Mouse (Mus musculus) lung, embryonic 14.5 days (tissue): ENCODE measurements around the gene Phldb1. TPM values are rescaled to one million over a fixed set of nuclear protein-coding genes. Genes with fewer than 3 reads are reported as not detected.
A peak's percentile ranks its signal among the peaks of the same experiment; 100 is the strongest.
"Not testable (repeated sequence)": the region's sequence is repeated elsewhere in the genome, so short reads cannot be mapped to it uniquely, and the experiment has no call there.

Source experiments
- ATAC-seq: fragments of 200-750 bp; cut with Nextera tagmentation; 2 replicates; pipeline ENCODE4 v1.8.0; 2017; ENCODE audit warnings: mild to moderate bottlenecking, moderate TSS enrichment, moderate library complexity; ENCODE audit not compliant: insufficient read depth
- DNase-seq: peaks from one replicate; pipeline ENCODE4 v3.0.0-alpha.2; 2015
- H3K27ac ChIP-seq: fragments of 300-500 bp; sonication (generic); 2 replicates; pipeline ENCODE4 v1.5.1; 2014; ENCODE audit warnings: low read depth, mild to moderate bottlenecking, moderate library complexity
- H3K27me3 ChIP-seq: fragments of 300-500 bp; sonication (generic); 2 replicates; pipeline ENCODE4 v1.6.1; 2014; ENCODE audit warnings: low read length, control low read depth; ENCODE audit not compliant: insufficient read depth
- H3K36me3 ChIP-seq: fragments of 300-500 bp; sonication (generic); 2 replicates; pipeline ENCODE4 v1.6.1; 2014; ENCODE audit warnings: control low read depth; ENCODE audit not compliant: insufficient read depth
- H3K4me1 ChIP-seq: fragments of 300-500 bp; sonication (generic); 2 replicates; pipeline ENCODE4 v1.6.1; 2014; ENCODE audit warnings: antibody characterized with exemption, control low read depth; ENCODE audit not compliant: insufficient read depth
- H3K4me2 ChIP-seq: fragments of 300-500 bp; sonication (generic); 2 replicates; pipeline ENCODE4 v1.6.1; 2014; ENCODE audit warnings: mild to moderate bottlenecking
- H3K4me3 ChIP-seq: fragments of 300-500 bp; sonication (generic); 2 replicates; pipeline ENCODE4 v1.5.1; 2014; ENCODE audit warnings: low read depth, low read length
- H3K9ac ChIP-seq: fragments of 300-500 bp; sonication (generic); 2 replicates; pipeline ENCODE4 v1.6.1; 2014
- H3K9me3 ChIP-seq: fragments of 300-500 bp; sonication (generic); 2 replicates; pipeline ENCODE4 v1.6.1; 2016; ENCODE audit warnings: low read depth, low read length, control low read depth
- CTCF ChIP-seq: IDR thresholded peaks from 2 replicates; pipeline ENCODE4 v1.5.1; 2016; ENCODE audit warnings: antibody characterized with exemption, low read depth
- WGBS: fragments of 180-500 bp; shearing (Covaris S2); extraction: QIAGEN DNeasy Blood & Tissue Kit; methylation state at CpG from one replicate; pipeline ENCODE4 v1.1.7; 2014; 5-methylcytosine and 5-hydroxymethylcytosine counted together
- polyA plus RNA-seq: library from polyadenylated mRNA; unstranded; fragments of >200 nt; fragmentation: Nextera tagmentation; extraction: Ambion mirVana; gene quantifications from 2 replicates; pipeline ENCODE4 v1.2.1, GENCODE M21; 2014

Gene Phldb1
- 30.7 and 35.0 TPM in 2 replicates for polyA plus RNA-seq

- Histone ChIP-seq H3K4me3 (peak within 1 kb of the TSS; percentile 49), H3K36me3 (no peaks in the 10 kb centered on the region), H3K27me3 (0 out of 2 replicates have a peak, but pooled peaks cover 3% of the 10 kb centered on the region), H3K4me1 (0 out of 2 replicates have a peak, but pooled peaks cover 10% of the 10 kb centered on the region), H3K4me2 (peak within 1 kb of the TSS; percentile 99), H3K9me3 (0 out of 2 replicates have a peak, but pooled peaks cover 3% of the 10 kb centered on the region), H3K9ac (peak within 1 kb of the TSS; percentile 66), H3K27ac (peak within 1 kb of the TSS; percentile 76)
- DNase-seq = peak; percentile 81
- ATAC-seq = peak; percentile 81
- WGBS = 1% methylated on average over 47 of the region's 47 CpGs
- TF ChIP-seq CTCF = peak; percentile 59
Measured at GRCm38 (mm10) chr9:44734524-44735494, at the start of gene Phldb1. Phldb1 (minus strand) TSS chr9:44735198.

- peak overlapping the region; percentile 76 for H3K4me3 ChIP-seq
- peak; percentile 100 for ATAC-seq
- TF ChIP-seq CTCF = peak; percentile 87
- peaks cover 15% of the 10 kb centered on the region; the same call in 1 of the 2 replicates for H3K36me3 ChIP-seq
- under 1% methylated on average over 41 of the region's 41 CpGs for WGBS
- H3K4me2 ChIP-seq = peak overlapping the region; percentile 88
- peak; percentile 98 for DNase-seq
- no peaks in the 10 kb centered on the region for H3K9me3 ChIP-seq
- H3K27ac ChIP-seq = peak overlapping the region; percentile 91
- peaks cover 5% of the 10 kb centered on the region; the same call in 1 of the 2 replicates for H3K4me1 ChIP-seq
- H3K9ac ChIP-seq = peak overlapping the region; percentile 85
- H3K27me3 ChIP-seq = no peaks in the 10 kb centered on the region
Measured at GRCm38 (mm10) chr9:44772750-44773651, 38.0 kb upstream of the Phldb1 start.

GRCm38 (mm10) chr9:44772392-44772749 is 37.4 kb upstream of the Phldb1 start:
- peaks cover 15% of the 10 kb centered on the region; the same call in 1 of the 2 replicates for H3K36me3 ChIP-seq
- H3K27me3 ChIP-seq = no peaks in the 10 kb centered on the region
- peaks cover 5% of the 10 kb centered on the region; the same call in 1 of the 2 replicates for H3K4me1 ChIP-seq
- no peak overlapping the region for H3K9ac ChIP-seq
- no peak overlapping the region for H3K27ac ChIP-seq
- WGBS = 22% methylated on average over 5 of the region's 5 CpGs
- DNase-seq (no peak), ATAC-seq (no peak)
- H3K4me2 ChIP-seq = peak overlapping the region; percentile 88; the same call in 1 of the 2 replicates
- TF ChIP-seq CTCF = no peak
- no peaks in the 10 kb centered on the region for H3K9me3 ChIP-seq
- peak overlapping the region; percentile 76 for H3K4me3 ChIP-seq

- H3K9ac ChIP-seq = no peak overlapping the region
- no peak for DNase-seq
- no peak overlapping the region for H3K27ac ChIP-seq
- 0 out of 2 replicates have a peak, but pooled peaks have one; percentile 4 for TF ChIP-seq CTCF
- H3K9me3 ChIP-seq = no peaks in the 10 kb centered on the region
- peaks cover 5% of the 10 kb centered on the region; the same call in 1 of the 2 replicates for H3K4me1 ChIP-seq
- no peak for ATAC-seq
- no peak overlapping the region for H3K4me2 ChIP-seq
- H3K36me3 ChIP-seq = peaks cover 11% of the 10 kb centered on the region; the same call in 1 of the 2 replicates
- H3K4me3 ChIP-seq = no peak overlapping the region
- no peaks in the 10 kb centered on the region for H3K27me3 ChIP-seq
- 88% methylated on average over 5 of the region's 5 CpGs for WGBS
Measured at GRCm38 (mm10) chr9:44771376-44771775, 36.4 kb upstream of the Phldb1 start.

GRCm38 (mm10) chr9:44768029-44768394 is 33.0 kb upstream of the Phldb1 start:
- peak overlapping the region; percentile 75 for H3K4me2 ChIP-seq
- H3K9ac ChIP-seq, H3K36me3 ChIP-seq, H3K9me3 ChIP-seq, H3K27ac ChIP-seq, ATAC-seq, DNase-seq, H3K27me3 ChIP-seq: not testable (repeated sequence)
- H3K4me3 ChIP-seq = peak overlapping the region; percentile 100
- WGBS = 40% methylated on average over 7 of the region's 9 CpGs
- peaks cover 11% of the 10 kb centered on the region; the same call in 1 of the 2 replicates for H3K4me1 ChIP-seq

GRCm38 (mm10) chr9:44767101-44768028 is 32.4 kb upstream of the Phldb1 start, which contains the start of the genes Arcn1 and Ift46:
Arcn1 (minus strand) TSS chr9:44767845.
Ift46 (plus strand) TSS chr9:44767908.
- peak; percentile 89 for DNase-seq
- WGBS = under 1% methylated on average over 81 of the region's 82 CpGs
- peak within 1 kb of the TSS; percentile 75 for H3K4me2 ChIP-seq

More at GRCm38 (mm10) chr9:44767101-44768028, 32.4 kb upstream of the Phldb1 start, which contains the start of the genes Arcn1 and Ift46:
- H3K27me3 ChIP-seq = no peaks in the 10 kb centered on the region
- H3K9me3 ChIP-seq = no peaks in the 10 kb centered on the region
- ATAC-seq = peak; percentile 88
- TF ChIP-seq CTCF = no peak
- H3K4me1 ChIP-seq = peaks cover 11% of the 10 kb centered on the region; the same call in 1 of the 2 replicates
- H3K27ac ChIP-seq = peak within 1 kb of the TSS; percentile 98
- H3K9ac ChIP-seq = peak within 1 kb of the TSS; percentile 99
- H3K36me3 ChIP-seq = no peaks in the 10 kb centered on the region
- H3K4me3 ChIP-seq = peak within 1 kb of the TSS; percentile 100
